Mouse (Mus musculus): ENCODE data around the gene Tmem185b. TPM values are rescaled to one million over a fixed set of nuclear protein-coding genes. Genes with fewer than 3 reads are reported as not detected.

The Tmem185b gene
- polyA plus RNA-seq, 1 experiment from 2014 or later, result 23.4 TPM

DNA sequence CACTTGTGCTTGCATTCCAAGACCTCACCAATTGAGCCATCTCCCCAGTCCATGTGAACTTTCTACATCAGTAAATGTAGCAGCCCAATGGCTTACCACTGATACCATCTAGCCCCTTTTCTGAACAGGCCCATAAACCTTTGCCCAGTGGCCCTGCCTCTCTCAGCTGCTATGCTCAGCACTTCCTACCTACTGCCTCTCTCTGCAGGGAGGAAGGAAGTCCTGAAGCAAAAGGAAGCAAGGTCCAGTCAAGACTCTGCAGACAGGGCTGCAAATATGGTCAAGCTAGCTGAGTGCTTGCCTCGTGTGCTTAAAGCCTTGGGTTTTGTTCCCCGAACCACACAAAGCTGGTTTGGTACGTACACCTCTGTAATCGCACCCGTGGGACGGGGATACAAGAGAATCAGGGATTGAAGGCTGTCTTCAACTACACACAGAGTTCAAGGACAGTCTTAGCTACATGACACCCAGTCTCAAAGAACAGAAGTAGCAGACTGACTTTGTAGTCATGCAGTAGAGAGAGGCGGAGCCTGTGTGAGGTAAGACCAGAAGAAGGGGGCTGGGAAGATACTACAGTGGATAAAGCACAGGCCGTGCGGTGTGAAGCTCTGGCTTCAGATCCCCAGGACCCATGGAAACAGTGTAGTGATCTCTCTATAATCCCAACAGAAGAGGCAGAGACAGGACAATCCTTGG, 27.3 kb upstream of the Tmem185b start:
- ATAC-seq (replicated peaks; ENCODE audit: low FRiP score), result no peak
- WGBS, result 85% methylated on average over 9 of the region's 9 CpGs

DNA sequence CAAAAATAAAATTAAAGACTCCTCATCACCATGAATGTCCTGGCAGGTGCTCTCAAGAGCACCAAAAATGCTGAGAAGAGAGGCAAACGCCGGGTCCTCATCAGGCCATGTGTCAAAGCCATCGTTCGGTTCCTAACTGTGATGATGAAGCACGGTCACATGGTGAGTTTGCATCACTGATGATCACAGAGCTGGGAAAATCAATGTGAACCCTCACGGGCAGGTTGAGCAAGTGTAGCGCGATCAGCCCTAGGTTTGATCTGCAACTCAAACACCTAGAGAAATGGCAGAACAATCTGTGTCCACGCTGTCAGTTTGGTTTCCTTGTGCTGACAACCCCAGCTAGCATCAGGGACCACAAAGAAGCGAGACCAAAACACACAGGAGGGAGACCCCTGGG, 26.5 kb upstream of the Tmem185b start:
- H3K9me3 ChIP-seq (ENCODE audit: control insufficient read depth, low read length), result no peaks in the 10 kb centered on the region
- ATAC-seq (replicated peaks; ENCODE audit: low FRiP score) (no peak), DNase-seq (ENCODE audit: low spot score) (no peak)
- H3K27me3 ChIP-seq (ENCODE audit: control insufficient read depth, insufficient read depth, low read length), result no peaks in the 10 kb centered on the region
- H3K9ac ChIP-seq (ENCODE audit: low read length), result no peak overlapping the region
- no peak overlapping the region for H3K27ac ChIP-seq (ENCODE audit: low read depth, low read length)
- no peak overlapping the region for H3K4me3 ChIP-seq (ENCODE audit: low read depth, low read length)
- no peaks in the 10 kb centered on the region; the same call in 1 of the 2 replicates for H3K4me1 ChIP-seq (replicated peaks; ENCODE audit: control insufficient read depth, insufficient read depth, low read length)
- H3K4me2 ChIP-seq (ENCODE audit: low read depth, low read length, severe bottlenecking), result no peak overlapping the region
- H3K36me3 ChIP-seq (ENCODE audit: control insufficient read depth, insufficient read depth, low read length), result no peaks in the 10 kb centered on the region
- WGBS, result 94% methylated on average over 10 of the region's 10 CpGs

More for the DNA sequence above, 27.3 kb upstream of the Tmem185b start:
- Histone ChIP-seq H3K36me3 (ENCODE audit: control insufficient read depth, insufficient read depth, low read length) (no peaks in the 10 kb centered on the region), H3K9me3 (ENCODE audit: control insufficient read depth, low read length) (no peaks in the 10 kb centered on the region), H3K9ac (ENCODE audit: low read length) (no peak overlapping the region), H3K27me3 (ENCODE audit: control insufficient read depth, insufficient read depth, low read length) (no peaks in the 10 kb centered on the region), H3K4me3 (ENCODE audit: low read depth, low read length) (no peak overlapping the region), H3K27ac (ENCODE audit: low read depth, low read length) (no peak overlapping the region), H3K4me2 (ENCODE audit: low read depth, low read length, severe bottlenecking) (no peak overlapping the region), H3K4me1 (replicated peaks; ENCODE audit: control insufficient read depth, insufficient read depth, low read length) (no peaks in the 10 kb centered on the region; the same call in 1 of the 2 replicates)
- no peak for DNase-seq (ENCODE audit: low spot score)

DNA sequence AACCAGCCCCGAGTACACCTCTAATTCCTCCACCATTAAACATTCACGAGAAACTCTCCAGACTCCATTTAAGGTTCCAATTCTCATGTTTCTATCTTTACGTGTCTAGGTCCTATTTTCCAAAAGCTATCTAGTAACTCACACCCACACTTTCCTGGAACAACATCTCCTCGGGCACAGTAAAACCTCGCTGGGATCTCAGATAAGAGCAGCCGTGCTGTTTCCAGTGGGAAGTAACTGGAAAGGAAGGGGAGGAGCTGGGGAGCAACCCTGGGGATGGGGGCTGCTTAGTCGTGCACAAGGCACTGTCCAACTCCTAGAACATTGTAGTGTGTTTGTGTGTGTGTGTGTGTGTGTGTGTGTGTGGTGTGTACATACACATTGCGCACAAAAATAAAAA, 24.1 kb upstream of the Tmem185b start:
- Histone ChIP-seq H3K9ac (ENCODE audit: low read length) (no peak overlapping the region), H3K27ac (ENCODE audit: low read depth, low read length) (no peak overlapping the region), H3K4me2 (ENCODE audit: low read depth, low read length, severe bottlenecking) (no peak overlapping the region), H3K4me3 (ENCODE audit: low read depth, low read length) (no peak overlapping the region), H3K27me3 (ENCODE audit: control insufficient read depth, insufficient read depth, low read length) (no peaks in the 10 kb centered on the region), H3K36me3 (ENCODE audit: control insufficient read depth, insufficient read depth, low read length) (no peaks in the 10 kb centered on the region), H3K9me3 (ENCODE audit: control insufficient read depth, low read length) (no peaks in the 10 kb centered on the region), H3K4me1 (replicated peaks; ENCODE audit: control insufficient read depth, insufficient read depth, low read length) (0 out of 2 replicates have a peak, but pooled peaks cover 2% of the 10 kb centered on the region)
- DNase-seq (ENCODE audit: low spot score) (no peak), ATAC-seq (replicated peaks; ENCODE audit: low FRiP score) (no peak)
- 88% methylated on average over 8 of the region's 8 CpGs for WGBS

DNA sequence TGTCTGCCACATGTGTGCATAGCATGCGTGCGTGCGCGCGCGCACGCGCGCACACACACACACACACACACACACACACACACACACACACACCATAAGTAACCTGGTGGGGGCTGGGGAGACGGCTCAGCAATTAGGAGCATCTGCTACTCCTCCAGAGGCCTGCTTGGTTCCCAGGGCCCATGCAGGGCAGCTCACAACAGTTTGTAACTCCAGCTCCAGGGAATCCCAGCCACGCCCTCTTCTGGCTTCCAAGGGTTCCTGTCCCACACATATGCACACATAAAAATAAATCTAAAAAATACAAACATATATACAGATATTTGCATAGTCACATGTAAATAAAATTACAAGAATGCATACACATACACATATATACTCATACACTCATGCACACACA, 23.2 kb upstream of the Tmem185b start:
- no peaks in the 10 kb centered on the region for H3K27me3 ChIP-seq (ENCODE audit: control insufficient read depth, insufficient read depth, low read length)
- DNase-seq (ENCODE audit: low spot score) (no peak), ATAC-seq (replicated peaks; ENCODE audit: low FRiP score) (no peak)
- H3K9ac ChIP-seq (ENCODE audit: low read length), result no peak overlapping the region
- H3K27ac ChIP-seq (ENCODE audit: low read depth, low read length), result no peak overlapping the region
- no peaks in the 10 kb centered on the region for H3K36me3 ChIP-seq (ENCODE audit: control insufficient read depth, insufficient read depth, low read length)
- H3K4me3 ChIP-seq (ENCODE audit: low read depth, low read length), result no peak overlapping the region
- H3K4me1 ChIP-seq (replicated peaks; ENCODE audit: control insufficient read depth, insufficient read depth, low read length), result 0 out of 2 replicates have a peak, but pooled peaks cover 2% of the 10 kb centered on the region
- no peaks in the 10 kb centered on the region for H3K9me3 ChIP-seq (ENCODE audit: control insufficient read depth, low read length)
- 95% methylated on average over 11 of the region's 11 CpGs for whole genome bisulfite sequencing
- no peak overlapping the region for H3K4me2 ChIP-seq (ENCODE audit: low read depth, low read length, severe bottlenecking)

DNA sequence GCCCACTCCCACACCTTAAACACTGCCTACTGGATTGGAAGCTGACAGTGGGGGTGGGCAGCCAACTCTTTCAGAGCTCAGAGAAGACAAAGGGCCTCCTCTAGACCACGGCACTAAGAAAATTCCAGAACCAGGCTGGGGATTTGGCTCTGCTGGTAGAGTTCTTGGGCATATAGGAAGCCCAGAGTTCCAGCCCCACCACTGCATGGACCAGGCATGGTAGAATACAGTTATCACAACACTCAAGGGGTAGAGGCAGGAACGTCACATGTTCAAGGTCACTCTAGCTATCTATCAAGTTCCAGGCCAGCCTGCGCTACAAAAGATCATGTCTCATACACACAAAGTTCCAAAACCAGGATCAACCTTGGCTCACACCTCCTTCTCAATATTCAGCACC, 22.8 kb upstream of the Tmem185b start:
- no peak overlapping the region for H3K27ac ChIP-seq (ENCODE audit: low read depth, low read length)
- DNase-seq (ENCODE audit: low spot score) (no peak), ATAC-seq (replicated peaks; ENCODE audit: low FRiP score) (no peak)
- 0 out of 2 replicates have a peak, but pooled peaks cover 2% of the 10 kb centered on the region for H3K4me1 ChIP-seq (replicated peaks; ENCODE audit: control insufficient read depth, insufficient read depth, low read length)
- H3K36me3 ChIP-seq (ENCODE audit: control insufficient read depth, insufficient read depth, low read length), result no peaks in the 10 kb centered on the region
- no peaks in the 10 kb centered on the region for H3K27me3 ChIP-seq (ENCODE audit: control insufficient read depth, insufficient read depth, low read length)
- H3K4me3 ChIP-seq (ENCODE audit: low read depth, low read length), result no peak overlapping the region
- H3K9me3 ChIP-seq (ENCODE audit: control insufficient read depth, low read length), result no peaks in the 10 kb centered on the region
- H3K9ac ChIP-seq (ENCODE audit: low read length), result no peak overlapping the region
- peak overlapping the region; percentile 74; the same call in 1 of the 2 replicates for H3K4me2 ChIP-seq (ENCODE audit: low read depth, low read length, severe bottlenecking)
- WGBS, result 85% methylated on average over 3 of the region's 3 CpGs

DNA sequence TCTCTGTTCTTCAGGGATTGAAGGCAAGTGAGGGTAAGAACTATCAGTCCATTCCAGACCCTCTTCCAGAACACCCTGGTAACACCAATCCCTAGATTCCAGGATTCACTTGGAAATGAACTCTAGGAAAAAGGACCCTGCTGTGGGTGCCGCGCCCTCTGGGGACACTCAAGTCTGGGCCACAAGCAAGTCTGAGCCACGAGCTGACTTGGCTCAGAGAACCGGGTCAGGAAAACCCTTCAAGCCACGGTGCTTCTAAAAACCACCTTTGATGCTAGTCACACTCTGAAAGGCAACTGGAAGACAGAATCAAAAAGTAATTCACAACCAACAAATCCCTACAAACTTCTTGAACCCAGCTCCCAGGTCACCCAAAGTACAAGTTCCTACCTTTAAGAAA, 22.2 kb upstream of the Tmem185b start:
- no peak for ATAC-seq (replicated peaks; ENCODE audit: low FRiP score)
- H3K9ac ChIP-seq (ENCODE audit: low read length), result peak overlapping the region; percentile 68
- no peak overlapping the region for H3K27ac ChIP-seq (ENCODE audit: low read depth, low read length)
- H3K27me3 ChIP-seq (ENCODE audit: control insufficient read depth, insufficient read depth, low read length), result no peaks in the 10 kb centered on the region
- peak overlapping the region; percentile 74 for H3K4me2 ChIP-seq (ENCODE audit: low read depth, low read length, severe bottlenecking)
- DNase-seq (ENCODE audit: low spot score), result no peak
- H3K4me1 ChIP-seq (replicated peaks; ENCODE audit: control insufficient read depth, insufficient read depth, low read length), result 0 out of 2 replicates have a peak, but pooled peaks cover 2% of the 10 kb centered on the region
- peak overlapping the region; percentile 61 for H3K4me3 ChIP-seq (ENCODE audit: low read depth, low read length)
- no peaks in the 10 kb centered on the region for H3K9me3 ChIP-seq (ENCODE audit: control insufficient read depth, low read length)
- WGBS, result 30% methylated on average over 5 of the region's 5 CpGs
- no peaks in the 10 kb centered on the region for H3K36me3 ChIP-seq (ENCODE audit: control insufficient read depth, insufficient read depth, low read length)

DNA sequence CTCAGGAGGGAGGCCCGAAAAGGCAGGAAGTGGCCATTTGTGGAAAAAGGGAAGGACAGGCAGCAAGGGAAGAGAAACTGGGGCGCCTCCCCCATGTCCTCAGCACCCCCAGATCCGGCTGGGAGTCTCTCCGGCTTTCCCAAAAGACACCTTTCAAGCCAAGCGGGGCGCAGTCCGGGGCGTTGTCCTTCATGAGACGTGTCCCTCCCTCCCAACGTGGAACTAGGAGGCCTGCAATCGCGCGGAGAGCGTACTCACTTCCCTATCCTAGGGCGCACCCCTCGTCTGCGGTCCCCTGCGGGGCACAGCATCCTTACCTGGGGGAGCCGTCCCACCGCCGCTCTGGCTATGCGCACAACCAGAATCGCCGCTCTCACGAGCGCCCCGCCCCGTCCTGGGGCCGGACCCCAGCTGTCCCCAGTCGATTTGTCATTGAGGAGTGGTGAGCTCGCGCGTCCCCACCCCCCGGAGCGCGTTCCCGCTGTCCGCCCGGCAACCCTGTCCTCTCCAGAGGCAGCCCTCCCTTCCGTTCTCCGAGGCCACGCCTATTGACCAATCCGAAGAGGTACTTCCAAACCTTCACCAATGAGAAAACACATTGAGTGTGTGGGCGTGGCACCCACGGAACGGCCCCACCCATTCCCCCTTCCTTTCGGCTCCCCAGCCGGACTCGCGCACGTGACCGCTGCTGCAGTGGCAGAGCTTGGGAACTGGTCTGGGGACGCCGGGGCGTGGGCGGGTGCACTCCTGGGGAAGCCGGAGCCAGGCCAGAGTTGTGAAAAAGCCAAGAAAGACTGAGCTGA, 21.5 kb upstream of the Tmem185b start, which contains the start of gene Ralb:
Ralb (minus strand) TSS at position 535 of the 803 bp plus-strand sequence.
- peak within 1 kb of the TSS; percentile 68 for H3K9ac ChIP-seq (ENCODE audit: low read length)
- peak within 1 kb of the TSS; percentile 61 for H3K4me3 ChIP-seq (ENCODE audit: low read depth, low read length)
- WGBS, result under 1% methylated on average over 57 of the region's 57 CpGs
- DNase-seq (ENCODE audit: low spot score) (peak; percentile 95), ATAC-seq (replicated peaks; ENCODE audit: low FRiP score) (peak; percentile 99)
- H3K4me2 ChIP-seq (ENCODE audit: low read depth, low read length, severe bottlenecking), result peak within 1 kb of the TSS; percentile 74
- no peak within 1 kb of the TSS for H3K27ac ChIP-seq (ENCODE audit: low read depth, low read length)
- H3K9me3 ChIP-seq (ENCODE audit: control insufficient read depth, low read length), result no peaks in the 10 kb centered on the region
- H3K4me1 ChIP-seq (replicated peaks; ENCODE audit: control insufficient read depth, insufficient read depth, low read length), result 0 out of 2 replicates have a peak, but pooled peaks cover 2% of the 10 kb centered on the region
- H3K36me3 ChIP-seq (ENCODE audit: control insufficient read depth, insufficient read depth, low read length), result no peaks in the 10 kb centered on the region
- H3K27me3 ChIP-seq (ENCODE audit: control insufficient read depth, insufficient read depth, low read length), result no peaks in the 10 kb centered on the region

DNA sequence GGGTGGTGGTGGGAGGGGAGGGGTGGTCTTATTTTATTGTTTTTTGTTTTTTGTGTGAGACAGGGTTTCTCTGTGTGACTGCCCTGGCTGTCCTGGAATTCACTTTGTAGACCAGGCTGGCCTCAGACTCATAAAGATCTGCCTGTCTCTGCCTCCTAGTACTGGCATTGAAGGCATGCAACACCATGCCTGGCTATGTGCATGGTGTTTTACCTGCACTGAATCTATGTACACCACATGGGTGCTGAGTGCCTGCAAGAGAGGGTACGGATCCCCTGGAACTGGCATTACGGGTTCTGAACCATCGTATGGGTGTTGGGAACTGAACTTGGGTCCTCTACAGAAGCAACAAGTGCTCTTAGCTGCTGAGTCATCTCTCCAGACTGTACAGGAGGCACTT, 20.0 kb upstream of the Tmem185b start:
- Histone ChIP-seq H3K27me3 (ENCODE audit: control insufficient read depth, insufficient read depth, low read length) (no peaks in the 10 kb centered on the region), H3K36me3 (ENCODE audit: control insufficient read depth, insufficient read depth, low read length) (no peaks in the 10 kb centered on the region), H3K4me2 (ENCODE audit: low read depth, low read length, severe bottlenecking) (no peak overlapping the region), H3K27ac (ENCODE audit: low read depth, low read length) (no peak overlapping the region), H3K4me1 (replicated peaks; ENCODE audit: control insufficient read depth, insufficient read depth, low read length) (0 out of 2 replicates have a peak, but pooled peaks cover 2% of the 10 kb centered on the region), H3K4me3 (ENCODE audit: low read depth, low read length) (no peak overlapping the region), H3K9me3 (ENCODE audit: control insufficient read depth, low read length) (no peaks in the 10 kb centered on the region), H3K9ac (ENCODE audit: low read length) (no peak overlapping the region)
- ATAC-seq (replicated peaks; ENCODE audit: low FRiP score), result no peak
- WGBS, result 94% methylated on average over 3 of the region's 3 CpGs
- no peak for DNase-seq (ENCODE audit: low spot score)

All from forebrain, embryonic 11.5 days (tissue).